Mouse (Mus musculus): ENCODE data around the gene Gm9922. TPM values are rescaled to one million over a fixed set of nuclear protein-coding genes. Genes with fewer than 3 reads are reported as not detected.

The Gm9922 gene
- not detected for polyA plus RNA-seq (2017; shearing (Covaris generic))

DNA sequence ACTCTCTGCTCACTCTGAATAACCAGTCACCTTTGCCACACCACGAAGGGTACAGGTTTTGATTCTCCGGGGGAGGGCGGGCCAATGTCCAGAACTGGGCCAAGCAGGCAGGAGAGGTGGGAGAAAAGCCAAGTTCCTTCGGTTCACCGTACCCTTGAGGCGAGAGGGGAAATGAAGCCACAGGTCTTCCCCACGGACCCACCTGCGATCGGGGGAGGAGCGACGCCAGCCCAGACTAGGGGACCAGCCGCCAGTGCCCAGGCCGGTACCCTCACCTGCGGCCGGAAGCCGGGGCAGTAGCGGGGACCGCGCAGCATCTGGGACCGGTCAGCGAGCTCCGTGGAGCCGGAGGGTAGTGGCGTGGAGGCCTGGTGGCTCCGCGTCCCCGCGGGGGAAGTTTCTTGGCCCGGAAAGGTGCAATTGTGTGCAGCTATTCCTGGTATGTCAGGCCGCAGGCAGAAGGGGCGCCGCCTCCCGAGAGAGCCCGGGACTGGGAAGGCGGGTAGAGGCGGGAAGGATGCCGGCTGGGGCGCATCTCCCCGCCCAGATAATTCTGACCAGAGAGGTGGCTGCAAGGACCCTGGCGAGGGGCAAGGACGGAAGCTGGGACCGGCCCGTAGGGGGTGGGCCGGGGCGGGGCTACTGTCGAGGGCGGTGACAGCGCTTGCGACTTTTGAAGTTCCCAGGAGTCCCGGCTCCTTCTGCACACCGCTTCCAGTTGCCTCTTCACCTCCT is at the start of gene Gm9922, which contains the start of gene Lmo7:
Gene Gm9922 (minus strand): TSS at position 578 of the 735 bp plus-strand sequence.
Gene Lmo7 (plus strand): TSS at position 721 of the 735 bp plus-strand sequence.

Other genes starting within 250 kb of the Gm9922 start
- gene Tbc1d4, start 120.6 kb downstream of the Gm9922 start, polyA plus RNA-seq (2017; shearing (Covaris generic)) = 35.7 TPM
- 62.1 TPM for gene Commd6, start 89.1 kb downstream of the Gm9922 start, polyA plus RNA-seq (2017; shearing (Covaris generic))
- 71.7 TPM for gene Uchl3, start 75.8 kb downstream of the Gm9922 start, polyA plus RNA-seq (2017; shearing (Covaris generic))
- gene Lmo7, start 143 bp upstream of the Gm9922 start, polyA plus RNA-seq (2017; shearing (Covaris generic)) = 0.20 TPM